Mouse (Mus musculus): ENCODE measurements around the gene Arap1.

Gene Arap1

DNA sequence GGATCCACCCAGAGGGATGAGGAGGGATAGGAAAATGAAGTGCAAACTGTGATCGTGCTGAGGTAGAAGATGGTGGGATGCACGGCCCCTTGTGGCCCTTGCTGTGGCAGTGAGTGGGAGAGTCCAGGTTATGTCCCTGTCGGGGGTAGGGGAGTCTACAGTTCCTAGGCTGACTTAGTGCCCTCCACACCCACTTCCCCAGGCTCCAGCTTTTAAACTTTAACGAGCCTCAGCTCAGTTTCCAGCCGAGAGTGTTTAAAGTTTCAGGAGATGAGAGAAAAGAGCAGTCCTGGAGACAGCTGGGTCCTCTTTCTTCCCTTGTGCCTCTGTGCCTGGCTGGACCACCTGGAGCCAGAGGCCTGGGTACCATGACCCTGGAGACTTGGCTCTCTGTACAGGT is 20.6 kb upstream of the Arap1 start:
- DNase-seq (ENCODE audit: low spot score in 2 of 2), result no peak

DNA sequence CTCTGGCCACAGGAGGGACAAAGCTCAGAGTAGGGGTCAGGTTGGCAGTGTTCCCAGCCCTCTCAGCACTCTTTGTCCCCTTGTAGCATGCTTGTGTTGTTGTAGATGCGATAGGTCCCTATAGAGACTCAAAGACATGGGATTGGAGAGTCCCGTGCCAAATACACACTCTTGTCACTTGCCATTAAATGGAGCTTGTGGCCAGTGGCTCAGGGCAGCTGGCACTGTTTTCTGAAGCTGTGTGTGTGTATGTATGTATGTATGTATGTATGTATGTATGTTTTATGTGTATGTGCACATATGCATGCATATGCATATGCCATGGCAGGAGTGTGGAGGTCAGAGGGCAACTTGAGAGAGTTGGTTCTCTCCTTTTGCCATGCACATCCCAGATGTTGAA is 20.1 kb upstream of the Arap1 start:
- no peak for DNase-seq (ENCODE audit: low spot score in 2 of 2)

DNA sequence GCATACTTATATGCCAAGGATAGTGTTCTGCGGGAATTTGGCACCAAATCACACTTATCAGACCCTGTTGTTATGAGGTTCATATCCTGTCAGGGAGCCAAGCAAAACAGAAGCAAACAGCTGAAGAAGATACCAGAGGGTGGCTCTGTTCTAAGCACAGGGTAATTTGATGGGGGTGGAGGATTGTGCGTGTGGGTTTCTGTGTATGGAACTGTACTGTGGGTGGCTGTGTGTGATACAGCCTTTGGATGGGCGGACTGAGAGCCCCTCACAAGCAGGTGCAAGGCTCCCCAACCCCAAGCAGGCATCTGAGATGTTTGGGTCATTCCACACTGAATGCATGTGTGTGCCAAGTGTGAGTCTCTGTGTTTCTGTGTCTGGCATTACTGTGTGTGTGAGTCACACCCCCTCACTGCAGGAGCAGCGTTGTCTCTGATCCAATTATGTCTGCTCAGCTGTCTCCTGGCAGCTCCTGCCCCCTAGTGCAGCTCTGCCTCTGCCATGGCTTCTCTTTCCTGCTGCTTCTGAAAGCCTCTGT is 19.2 kb upstream of the Arap1 start:
- no peak for DNase-seq (ENCODE audit: low spot score in 2 of 2)

DNA sequence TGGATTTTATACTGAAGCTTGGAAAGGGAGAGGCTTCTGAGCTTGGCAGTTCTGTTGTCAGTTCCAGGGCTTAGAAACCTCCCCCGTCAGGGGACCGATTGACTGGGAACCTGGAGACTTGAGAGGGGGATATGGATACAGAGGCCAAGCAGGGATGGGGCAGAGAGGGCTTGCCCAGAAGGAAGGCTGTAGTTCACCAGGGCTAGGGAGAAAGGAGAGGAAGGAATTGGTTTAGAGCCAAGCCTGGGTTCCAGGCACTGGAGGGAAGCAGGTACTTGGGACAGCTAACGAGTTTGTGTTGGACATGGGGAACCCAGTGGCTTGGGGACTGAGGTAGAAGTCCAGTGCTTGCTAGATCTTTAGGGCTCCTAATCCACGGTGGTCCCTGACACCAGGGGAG is 18.3 kb upstream of the Arap1 start:
- no peak for DNase-seq (ENCODE audit: low spot score in 2 of 2)

DNA sequence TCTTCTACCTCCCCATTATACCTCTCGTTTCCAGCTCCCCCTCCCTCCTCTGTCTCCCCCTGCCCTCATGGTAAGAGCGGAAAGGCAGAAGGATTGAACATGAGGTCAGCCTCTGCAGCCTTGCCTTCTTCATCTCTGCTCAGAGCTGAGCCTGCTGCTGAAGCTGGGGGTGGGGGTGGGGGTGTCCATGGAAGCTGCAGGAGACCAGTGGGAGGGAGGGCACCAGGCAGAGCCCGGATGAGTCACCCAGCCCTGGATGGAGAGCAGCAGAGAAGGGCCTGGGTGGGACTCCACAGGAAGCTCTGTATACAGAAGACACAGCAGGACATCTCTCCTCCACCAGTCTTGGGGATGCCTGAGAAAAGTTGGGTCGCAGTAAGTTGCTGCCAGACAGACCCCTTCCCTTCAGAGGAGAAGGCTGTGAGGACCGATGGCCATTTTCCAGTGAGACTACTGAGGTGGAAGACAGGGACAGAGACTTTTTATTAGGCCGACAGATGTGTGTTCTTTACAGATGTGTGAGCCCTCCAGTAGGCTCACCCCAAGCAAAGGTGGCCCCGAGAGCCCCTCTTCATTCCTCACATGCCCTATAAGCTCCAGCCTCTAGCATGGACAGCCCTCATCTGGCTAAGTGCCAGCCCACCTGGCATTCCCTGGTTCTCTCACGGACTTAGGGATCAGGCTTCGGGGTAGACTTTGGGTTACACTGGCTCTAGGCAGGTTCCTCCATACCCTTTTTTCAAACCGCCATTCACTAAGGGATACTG is 17.6 kb upstream of the Arap1 start:
- DNase-seq (ENCODE audit: low spot score in 2 of 2), result no peak

DNA sequence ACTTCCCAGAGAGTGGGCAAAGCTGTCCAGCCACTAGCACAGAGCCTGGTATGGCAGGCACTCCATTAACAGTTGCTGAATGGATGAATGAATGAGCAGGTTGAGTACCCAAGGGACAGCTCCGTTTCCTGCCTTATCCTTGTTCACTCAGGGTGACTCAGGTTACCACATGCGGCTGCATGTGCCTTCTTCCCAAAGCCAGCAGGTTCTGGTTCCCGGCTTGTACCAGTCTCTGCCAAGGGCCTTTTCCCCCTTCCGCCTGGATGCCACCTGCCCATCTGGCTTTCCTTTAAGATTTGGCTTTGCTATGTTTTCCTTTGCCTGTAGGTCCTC is 17.1 kb upstream of the Arap1 start:
- no peak for DNase-seq (ENCODE audit: low spot score in 2 of 2)

DNA sequence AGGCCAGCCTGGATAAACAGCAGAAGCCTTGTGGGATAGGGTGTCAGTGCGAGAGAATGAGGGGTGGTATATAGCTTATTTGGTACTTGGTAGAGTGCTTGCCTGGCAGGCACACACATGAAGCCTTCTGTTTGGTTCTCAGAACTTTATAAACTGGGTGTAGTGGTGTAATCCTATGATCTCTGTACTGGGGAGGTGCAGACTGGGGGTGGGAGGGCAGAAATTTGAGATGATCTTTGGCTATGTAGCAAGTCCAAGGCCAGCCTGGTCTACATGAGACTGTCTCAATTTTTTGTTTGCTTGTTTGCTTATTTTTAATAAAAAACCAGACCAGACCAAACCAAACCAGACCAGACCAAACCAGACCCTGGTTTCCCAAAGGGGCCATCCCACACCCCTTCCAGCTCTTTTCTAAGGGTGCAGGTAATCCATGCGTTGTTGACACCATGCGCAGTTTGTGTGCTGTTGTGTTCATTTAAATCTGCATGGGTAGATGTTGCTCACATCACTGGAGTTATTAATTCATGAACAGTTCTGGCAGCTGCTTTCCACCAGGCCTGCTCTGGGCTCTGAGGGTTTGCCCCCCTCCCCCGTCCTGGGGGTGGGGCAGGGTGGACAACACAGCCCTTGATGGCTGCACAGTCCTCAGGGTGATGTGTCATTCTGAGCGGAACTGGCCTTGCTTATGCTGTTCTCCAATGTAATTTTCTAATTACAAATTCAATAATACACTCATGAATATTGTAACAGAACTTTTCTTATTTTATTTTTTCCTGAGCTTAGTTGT is 15.6 kb upstream of the Arap1 start:
- no peak for DNase-seq (ENCODE audit: low spot score in 2 of 2)

DNA sequence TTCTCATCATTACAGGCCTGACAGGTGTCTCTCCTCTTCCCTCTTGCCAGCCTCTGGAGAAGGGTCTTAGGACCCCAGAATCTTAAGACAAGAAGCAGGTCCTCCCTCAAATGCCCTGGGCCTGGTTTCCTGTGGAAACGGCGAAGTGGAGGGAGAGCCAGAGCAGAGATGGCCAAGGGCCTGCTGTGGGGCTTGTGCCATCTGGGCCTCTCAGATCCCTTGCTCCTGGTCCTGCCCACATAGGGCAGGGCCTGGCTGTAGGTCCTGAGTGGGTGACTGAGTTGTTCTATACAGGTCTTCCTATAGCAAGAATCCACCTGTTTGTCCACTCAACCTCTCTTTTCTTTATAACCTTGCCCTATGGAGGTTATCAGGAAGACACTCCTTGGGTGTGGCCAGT is 12.6 kb upstream of the Arap1 start:
- no peak for DNase-seq (ENCODE audit: low spot score in 2 of 2)

DNA sequence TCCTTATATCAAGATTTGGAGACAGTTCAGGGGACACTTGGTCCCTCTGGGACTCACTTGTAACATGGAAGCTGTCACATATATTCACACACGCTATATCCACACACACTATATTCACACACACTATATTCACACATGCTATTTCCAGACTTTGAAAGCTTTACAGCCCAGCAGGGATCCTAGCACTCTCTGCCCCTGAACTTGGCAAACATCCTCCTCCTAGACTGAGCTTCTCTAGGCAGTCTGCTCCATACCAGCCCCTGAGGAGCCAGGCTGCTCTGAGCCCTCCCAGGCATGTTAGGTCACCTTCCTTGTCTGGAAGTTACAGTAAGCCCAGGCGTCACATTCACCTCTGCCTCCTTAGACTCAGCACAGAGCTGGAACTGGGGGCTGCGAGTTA is 11.2 kb upstream of the Arap1 start:
- no peak for DNase-seq (ENCODE audit: low spot score in 2 of 2)

DNA sequence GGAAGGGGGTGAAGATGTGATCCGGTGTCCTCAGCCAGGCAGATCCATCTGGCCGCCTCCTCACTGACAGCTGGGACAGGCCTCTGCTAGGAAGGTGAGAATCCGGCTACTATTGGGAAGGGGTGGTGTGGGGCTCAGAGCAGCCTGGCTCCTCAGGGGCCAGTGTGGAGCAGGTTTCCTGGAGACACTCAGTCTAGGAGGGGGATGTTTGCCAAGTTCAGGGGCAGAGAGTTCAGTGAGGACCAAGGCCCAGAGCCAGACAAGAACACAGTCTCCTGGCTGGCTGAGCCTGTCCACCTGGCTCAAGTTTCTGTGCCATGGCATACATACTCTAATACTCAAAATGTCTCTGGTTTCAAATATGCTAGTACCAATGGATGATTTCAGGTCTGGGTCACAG is 10.5 kb upstream of the Arap1 start:
- DNase-seq (ENCODE audit: low spot score in 2 of 2), result no peak

DNA sequence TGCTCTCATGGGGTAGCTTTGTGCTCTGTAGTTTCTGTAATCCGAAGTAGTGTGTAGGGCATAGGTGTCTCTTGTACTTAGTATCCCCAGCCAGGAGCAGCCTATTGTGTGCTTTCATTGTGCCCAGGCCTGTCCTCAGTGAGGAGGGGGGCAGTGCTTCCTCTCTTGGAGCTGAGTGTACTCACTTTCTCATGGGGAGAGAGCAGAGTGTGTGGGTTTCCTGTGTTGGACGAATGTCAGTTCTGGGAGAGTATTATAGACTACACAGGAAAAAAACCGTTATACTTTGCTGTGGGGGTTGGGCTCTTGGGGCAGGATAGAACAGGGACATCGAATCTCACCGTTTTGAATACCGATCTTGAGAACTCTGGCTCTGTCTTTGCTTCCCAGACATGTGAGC is 6.5 kb upstream of the Arap1 start:
- DNase-seq (ENCODE audit: low spot score in 2 of 2), result no peak

DNA sequence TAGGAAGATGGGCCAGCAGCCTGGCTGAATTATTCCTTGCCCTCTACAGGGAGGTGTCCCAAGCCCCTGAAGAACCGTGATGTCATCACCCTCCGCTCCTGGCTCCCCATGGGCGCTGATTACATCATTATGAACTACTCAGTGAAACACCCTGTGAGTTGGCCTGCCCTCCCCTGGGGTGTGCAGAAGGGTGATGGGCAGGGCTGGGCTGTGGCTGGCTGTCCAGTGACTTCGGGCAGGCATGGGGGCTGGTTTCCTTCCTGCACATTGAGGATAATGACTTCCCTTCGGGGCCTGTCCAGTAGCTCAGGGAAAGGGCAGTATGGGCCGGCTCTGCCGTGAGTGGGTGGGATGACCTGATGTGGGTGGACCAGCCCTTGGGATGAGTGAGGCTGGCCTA is 4.7 kb upstream of the Arap1 start:
- DNase-seq (ENCODE audit: low spot score in 2 of 2), result no peak

DNA sequence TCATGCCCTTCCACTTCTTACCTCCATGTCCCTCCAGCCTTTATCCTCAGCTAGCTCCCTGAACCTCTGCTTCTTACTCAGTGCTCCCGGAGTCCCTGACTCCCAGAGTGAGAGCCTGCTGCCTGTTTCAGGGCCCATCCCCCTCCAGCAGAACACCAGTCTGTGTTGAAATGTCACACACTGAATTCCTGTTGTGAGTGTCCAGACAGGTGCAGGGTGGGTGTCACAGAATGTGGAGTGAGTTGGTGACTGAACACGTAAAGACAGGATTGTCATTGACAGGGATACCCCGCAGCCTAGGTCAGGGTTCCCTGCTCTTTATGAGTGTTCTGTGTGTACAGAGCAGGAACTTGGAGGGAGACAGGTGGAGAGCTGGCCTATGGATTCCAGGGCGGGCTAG is 3.0 kb upstream of the Arap1 start:
- no peak for DNase-seq (ENCODE audit: low spot score in 2 of 2)

DNA sequence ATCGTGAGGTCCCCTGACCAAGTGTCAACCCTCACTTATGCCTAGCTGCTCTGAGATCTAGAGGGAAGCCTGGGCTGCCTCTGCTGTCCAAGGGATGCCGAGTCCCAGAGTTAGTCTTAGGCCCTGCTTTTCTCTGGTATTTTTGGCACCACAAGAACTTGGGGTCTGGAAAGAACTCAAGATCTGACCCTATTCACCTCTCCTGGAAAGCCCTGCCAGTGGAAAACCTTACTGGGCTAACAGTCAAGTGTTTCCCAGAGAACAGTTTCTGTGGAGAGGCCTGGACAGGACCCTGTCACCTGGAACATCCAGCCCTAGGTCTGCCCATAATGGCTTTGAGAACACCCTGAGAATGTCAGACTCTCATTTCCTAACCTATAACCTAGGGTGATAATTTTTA is 876 bp upstream of the Arap1 start:
- DNase-seq (ENCODE audit: low spot score in 2 of 2), result no peak

DNA sequence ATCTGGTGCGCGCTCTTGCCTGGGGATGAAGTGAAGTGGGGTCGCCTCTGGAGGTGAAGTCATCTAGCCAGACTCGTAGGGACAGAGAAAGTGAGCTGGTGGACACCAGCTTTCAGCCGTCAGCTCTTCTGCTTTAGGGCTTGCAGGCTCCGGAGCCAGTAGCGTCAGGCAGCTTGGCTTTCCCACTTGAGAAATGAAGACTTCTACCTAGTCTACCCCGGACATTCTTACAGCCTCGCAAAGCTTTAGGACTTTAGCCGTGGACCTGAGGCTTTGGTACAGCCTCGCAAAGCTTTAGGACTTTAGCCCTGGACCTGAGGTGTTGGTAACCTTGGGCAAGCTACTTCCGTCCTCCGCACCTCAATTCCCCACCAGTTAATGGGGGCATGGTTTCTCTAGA is 445 bp downstream of the Arap1 start:
- DNase-seq (ENCODE audit: low spot score in 2 of 2), result no peak

DNA sequence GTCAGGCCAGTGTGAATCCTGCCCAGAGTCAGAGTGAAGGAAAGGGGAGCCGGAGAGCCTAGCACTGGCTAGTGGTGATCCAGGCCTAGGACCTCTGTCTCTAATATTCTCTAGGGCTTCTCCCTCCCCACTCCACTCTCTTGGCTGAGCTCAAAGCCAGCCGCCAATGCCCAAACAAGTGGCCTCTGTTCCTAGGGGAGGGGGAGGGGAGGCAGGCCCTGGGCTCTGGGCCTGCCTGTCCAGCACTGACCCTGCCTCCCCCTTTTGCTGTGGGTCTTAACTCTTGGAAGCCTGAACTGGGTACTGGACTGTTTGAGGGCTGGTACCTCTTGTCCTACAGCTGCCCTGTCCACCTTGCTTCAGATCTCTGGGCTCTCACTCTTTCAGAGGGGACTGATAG is 2.0 kb downstream of the Arap1 start:
- no peak for DNase-seq (ENCODE audit: low spot score in 2 of 2)

DNA sequence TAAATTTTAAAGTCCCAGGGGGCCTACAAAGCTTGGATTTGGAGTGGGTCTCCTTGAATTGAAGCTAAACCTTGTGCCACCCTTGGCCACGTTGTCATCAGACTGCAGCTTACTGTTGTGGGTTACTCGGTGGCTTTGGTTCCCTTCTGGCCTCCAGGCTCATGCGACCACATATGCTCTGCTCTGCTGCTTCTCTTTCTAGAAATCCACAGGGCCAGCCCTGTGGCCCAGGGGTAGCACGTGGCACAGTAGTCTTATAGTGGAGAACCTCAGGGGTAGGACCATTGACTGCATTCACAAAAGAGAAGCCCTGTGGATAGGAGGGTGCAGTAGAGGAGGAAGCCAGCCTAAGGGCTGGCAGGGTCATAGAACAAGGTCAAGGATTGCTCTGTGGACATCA is 4.5 kb downstream of the Arap1 start:
- no peak for DNase-seq (ENCODE audit: low spot score in 2 of 2)

DNA sequence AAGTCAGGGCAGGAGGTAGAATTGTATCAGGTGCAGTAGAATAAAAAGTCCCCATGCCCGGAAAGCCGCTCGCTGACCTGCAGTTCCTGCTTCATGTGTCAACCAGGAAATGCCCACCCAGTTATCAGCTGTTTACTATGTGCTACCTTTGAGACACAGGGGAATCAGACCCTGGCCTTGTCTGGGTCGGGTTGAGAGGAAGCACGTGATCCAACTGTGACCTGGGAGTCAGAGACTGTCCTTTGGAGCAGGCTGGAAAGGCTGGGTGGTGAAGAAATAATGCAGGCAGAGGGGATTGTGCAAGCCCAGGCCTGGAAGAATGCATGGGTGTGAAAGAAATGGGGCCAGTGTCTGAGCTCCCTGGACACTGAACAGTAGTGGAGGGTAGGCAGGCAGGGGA is 6.6 kb downstream of the Arap1 start:
- DNase-seq (ENCODE audit: low spot score in 2 of 2), result no peak

DNA sequence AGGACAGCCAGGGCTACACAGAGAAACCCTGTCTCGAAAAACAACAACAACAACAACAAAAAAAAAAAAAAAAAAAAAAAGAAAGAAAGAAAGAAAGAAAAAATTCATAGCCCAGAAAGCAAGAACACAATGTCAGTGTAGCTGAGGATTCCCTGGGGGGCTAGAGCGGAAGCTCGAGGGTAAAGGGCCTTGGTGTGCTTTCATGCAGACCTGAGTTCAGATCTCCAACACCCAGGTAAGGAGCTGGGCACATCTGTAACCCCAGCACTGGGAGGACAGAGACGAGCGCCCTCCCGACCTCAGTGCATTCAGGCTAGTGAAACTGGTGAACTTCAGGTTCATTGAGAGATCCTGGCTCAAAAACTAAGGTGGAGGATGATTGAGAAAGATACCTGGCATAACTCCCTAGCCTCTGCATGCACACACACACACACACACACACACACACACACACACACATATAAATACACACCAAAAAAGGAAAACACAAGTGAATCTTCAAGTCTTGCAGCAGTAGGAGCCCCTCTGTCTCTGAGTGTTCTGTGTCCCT is 7.8 kb downstream of the Arap1 start:
- DNase-seq (ENCODE audit: low spot score in 2 of 2), result no peak

DNA sequence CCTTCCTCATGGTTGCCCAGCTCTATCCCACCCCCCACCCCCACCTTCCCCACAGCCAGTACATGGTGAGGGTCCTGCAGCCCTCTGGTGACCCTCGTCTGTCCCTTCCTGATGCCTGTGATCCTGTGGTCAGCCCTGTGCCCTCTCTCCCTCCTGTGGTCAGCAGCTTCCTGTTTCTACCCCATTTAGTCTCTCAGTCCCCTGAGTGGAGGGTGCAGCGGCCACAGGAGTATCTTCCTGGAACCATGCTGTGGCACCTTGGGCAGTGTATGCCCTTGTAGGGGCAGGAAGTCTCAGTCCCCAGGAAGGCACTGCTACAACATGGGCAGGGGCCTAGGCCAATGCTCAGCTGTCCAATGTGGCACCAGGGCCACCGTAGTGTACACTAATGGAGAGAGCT is 9.0 kb downstream of the Arap1 start:
- DNase-seq (ENCODE audit: low spot score in 2 of 2), result no peak

DNA sequence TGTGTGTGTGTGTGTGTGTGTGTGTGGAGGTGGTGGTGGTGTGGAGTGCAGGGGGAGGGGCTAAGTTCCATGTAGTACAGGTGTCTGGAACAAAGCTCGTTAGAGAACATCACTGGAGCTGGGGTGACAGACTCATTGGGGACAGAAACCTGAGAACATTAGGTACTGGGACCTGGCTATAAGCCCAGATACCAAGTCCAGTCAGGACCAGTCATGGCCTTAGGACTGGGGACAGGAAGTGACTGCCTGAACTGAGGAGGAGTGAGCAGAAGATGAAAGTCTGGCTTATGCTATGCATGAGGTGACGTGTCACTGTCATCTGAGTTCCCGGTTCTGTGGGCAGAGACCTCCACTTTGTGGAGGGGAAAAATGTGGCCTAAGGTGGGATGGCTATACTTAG is 12.5 kb downstream of the Arap1 start:
- no peak for DNase-seq (ENCODE audit: low spot score in 2 of 2)

DNA sequence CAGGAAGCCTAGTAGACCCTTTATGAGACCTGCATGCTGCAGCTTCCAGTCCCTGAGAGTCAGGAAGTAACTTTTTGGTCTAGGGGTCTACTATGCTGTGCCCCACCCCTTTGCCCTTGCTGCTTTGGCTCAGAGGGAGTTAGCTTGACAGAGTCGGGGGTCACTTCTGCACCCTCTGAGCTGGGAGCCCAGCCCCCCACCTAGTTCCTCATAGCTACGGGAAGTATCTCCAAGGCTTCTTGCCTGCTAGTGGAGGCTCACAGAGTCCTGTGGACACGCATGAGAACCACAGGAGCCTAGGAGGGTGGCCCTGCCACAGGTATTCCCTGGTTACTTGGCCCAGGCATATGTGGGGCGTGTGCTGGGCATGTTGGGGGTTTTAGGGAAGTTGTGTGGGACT is 13.2 kb downstream of the Arap1 start:
- DNase-seq (ENCODE audit: low spot score in 2 of 2), result no peak

DNA sequence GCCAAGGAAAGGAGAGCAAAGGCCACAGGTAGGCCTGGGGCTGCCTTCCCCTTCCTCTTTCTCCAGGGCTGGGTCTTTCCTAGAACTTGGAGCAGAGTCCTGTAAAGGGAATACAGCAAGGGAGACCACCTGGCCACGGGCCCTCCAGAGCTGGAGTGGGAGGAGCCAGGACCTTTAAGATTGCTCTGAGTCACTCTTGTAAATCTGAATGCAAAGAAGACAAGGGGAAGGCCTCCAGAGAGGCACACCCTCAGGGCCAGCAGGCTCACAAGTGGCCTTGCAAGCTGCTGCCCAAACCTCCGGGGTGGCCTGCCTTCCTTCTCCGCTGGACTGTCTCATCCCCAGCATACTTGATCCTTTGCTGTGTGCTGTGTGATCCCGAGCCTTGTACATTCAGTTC is 13.9 kb downstream of the Arap1 start:
- peak in 1 of 2 experiments; percentile 64 for DNase-seq (ENCODE audit: low spot score in 2 of 2)
